19 mouse cellular contexts compared by ENCODE assay signal in genomic region chr6:134621552-134621949, GRCm38 (mm10). TPM values are rescaled to one million over a fixed set of nuclear protein-coding genes. Genes with fewer than 3 reads are reported as not detected.
DNase-seq lines count a peak whose midpoint lies in the region; ATAC-seq and TF ChIP-seq lines count a peak whose summit lies in the region.
"Had no signal": no experiment of that assay in that cellular context is flagged by ENCODE, and none has a peak within 500 bp of the region (broad histone marks: within the 10 kb centered on the region; RNA-seq: fewer than 3 reads in every experiment).

No protein-coding gene starts in this region.

- TF ChIP-seq POLR2A in olfactory bulb, adult 2 months (IDR thresholded peaks at IDR 0.05; ENCODE audit: insufficient read depth, low read depth, low read length) = no peak

- H3K4me2 ChIP-seq in lung, postnatal 0 days (replicated peaks; ENCODE audit: low read depth, low read length) = no peak overlapping the region
- H3K4me2 ChIP-seq: forebrain, embryonic 12.5 days; heart, embryonic 11.5 days; hindbrain, embryonic 13.5 days; limb, embryonic 12.5 days; liver, embryonic 12.5 days; neural tube, embryonic 13.5 days; stomach, embryonic 15.5 days had no signal

- TF ChIP-seq CTCF in lung, postnatal 0 days (IDR thresholded peaks at IDR 0.05) = no peak
- no peak for TF ChIP-seq CTCF in olfactory bulb, adult 2 months (IDR thresholded peaks at IDR 0.05; ENCODE audit: insufficient read depth, low read depth, low read length)

- H3K9me3 ChIP-seq in lung, postnatal 0 days (ENCODE audit: low read length) = no peaks in the 10 kb centered on the region
- no peaks in the 10 kb centered on the region for H3K9me3 ChIP-seq in heart, embryonic 10.5 days
- H3K9me3 ChIP-seq: forebrain, embryonic 12.5 days; hindbrain, embryonic 13.5 days; limb, embryonic 12.5 days; liver, embryonic 12.5 days; neural tube, embryonic 13.5 days; stomach, embryonic 15.5 days had no signal

- no peak for TF ChIP-seq EP300 in lung, postnatal 0 days (IDR thresholded peaks at IDR 0.05)

- H3K27ac ChIP-seq in lung, postnatal 0 days (ENCODE audit: low read length) = no peak overlapping the region
- H3K27ac ChIP-seq in olfactory bulb, adult 2 months (ENCODE audit: insufficient read depth, low read depth, low read length) = 0 out of 2 replicates have a peak overlapping the region, but pooled peaks have one; percentile 13
- no peak overlapping the region for H3K27ac ChIP-seq in heart, embryonic 10.5 days
- H3K27ac ChIP-seq: forebrain, embryonic 12.5 days; hindbrain, embryonic 13.5 days; limb, embryonic 12.5 days; liver, embryonic 12.5 days; neural tube, embryonic 13.5 days; stomach, embryonic 15.5 days had no signal

- DNase-seq in kidney, adult 9 months = peak; percentile 36
- DNase-seq in kidney, adult 11 months = no peak
- no peak for DNase-seq in lung, postnatal 0 days (ENCODE audit: low spot score)
- no peak for DNase-seq in lung, postnatal 14 days
- peak; percentile 52 for DNase-seq in ES-CJ7 (ENCODE audit: low read depth, low spot score)
- no peak for DNase-seq in heart, embryonic 10.5 days (ENCODE audit: low spot score)
- DNase-seq: cerebellum, adult 2 months; lung, adult 2 months; midbrain, embryonic 14.5 days; thymus, adult 18-20 months had no signal

- WGBS in lung, postnatal 0 days = 68% methylated on average over 14 of the region's 14 CpGs
- 59% methylated on average over 14 of the region's 14 CpGs for WGBS in olfactory bulb, adult 2 months
- 71% methylated on average over 14 of the region's 14 CpGs for WGBS in heart, embryonic 10.5 days

- no peak overlapping the region for H3K9ac ChIP-seq in lung, postnatal 0 days (replicated peaks; ENCODE audit: low read depth)
- H3K9ac ChIP-seq: forebrain, embryonic 12.5 days; hindbrain, embryonic 13.5 days; limb, embryonic 12.5 days; liver, embryonic 12.5 days; neural tube, embryonic 13.5 days; stomach, embryonic 15.5 days had no signal

- H3K36me3 ChIP-seq in lung, postnatal 0 days (ENCODE audit: insufficient read depth, low read length) = no peaks in the 10 kb centered on the region
- no peaks in the 10 kb centered on the region for H3K36me3 ChIP-seq in heart, embryonic 10.5 days
- H3K36me3 ChIP-seq: forebrain, embryonic 12.5 days; hindbrain, embryonic 13.5 days; limb, embryonic 12.5 days; liver, embryonic 12.5 days; neural tube, embryonic 13.5 days had no signal

- no peaks in the 10 kb centered on the region for H3K4me1 ChIP-seq in lung, postnatal 0 days (ENCODE audit: insufficient read depth, low read depth, low read length)
- H3K4me1 ChIP-seq in olfactory bulb, adult 2 months (ENCODE audit: control insufficient read depth, insufficient read depth, low read length) = peaks cover 4% of the 10 kb centered on the region
- 0 out of 2 replicates have a peak, but pooled peaks cover 4% of the 10 kb centered on the region for H3K4me1 ChIP-seq in heart, embryonic 10.5 days
- H3K4me1 ChIP-seq: forebrain, embryonic 12.5 days; hindbrain, embryonic 13.5 days; limb, embryonic 12.5 days; liver, embryonic 12.5 days; neural tube, embryonic 13.5 days; stomach, embryonic 15.5 days had no signal

- no peak overlapping the region for H3K4me3 ChIP-seq in lung, postnatal 0 days (ENCODE audit: low read depth, low read length)
- no peak overlapping the region for H3K4me3 ChIP-seq in olfactory bulb, adult 2 months (ENCODE audit: insufficient read depth, low read depth, low read length)
- no peak overlapping the region for H3K4me3 ChIP-seq in heart, embryonic 10.5 days
- H3K4me3 ChIP-seq: forebrain, embryonic 12.5 days; hindbrain, embryonic 13.5 days; limb, embryonic 12.5 days; liver, embryonic 12.5 days; neural tube, embryonic 13.5 days; stomach, embryonic 15.5 days had no signal

- ATAC-seq in lung, postnatal 0 days = 0 out of 2 replicates have a peak, but pooled peaks have one; percentile 21
- ATAC-seq: inflammation-experienced regulatory T-cells, adult 6 months; liver, embryonic 12.5 days had no signal

- H3K27me3 ChIP-seq in lung, postnatal 0 days (replicated peaks; ENCODE audit: insufficient read depth, low read length) = no peaks in the 10 kb centered on the region
- H3K27me3 ChIP-seq in heart, embryonic 10.5 days (ENCODE audit: insufficient read depth, poor library complexity, severe bottlenecking) = no peaks in the 10 kb centered on the region
- H3K27me3 ChIP-seq: forebrain, embryonic 12.5 days; hindbrain, embryonic 13.5 days; limb, embryonic 12.5 days; liver, embryonic 12.5 days; neural tube, embryonic 13.5 days; stomach, embryonic 15.5 days had no signal

RNA-seq across cellular contexts. Expression of gene Mansc1, which starts 10.7 kb away (rescaled TPM):
- 9.9 and 10.1 TPM in 2 replicates for polyA plus RNA-seq in lung, postnatal 0 days (2015; fragmentation: Nextera tagmentation; extraction: Ambion mirVana)
- not detected in 2 replicates for polyA plus RNA-seq in olfactory bulb, adult 2 months (2012; ENCODE audit: insufficient read depth, insufficient read length, low replicate concordance, missing spikeins)
- 3.1 and 5.8 TPM in 2 replicates for polyA plus RNA-seq in heart, embryonic 10.5 days (2016; fragmentation: Nextera tagmentation; extraction: Ambion mirVana)

RNA-seq across cellular contexts. Expression of gene Borcs5, which starts 17.8 kb away (rescaled TPM):
- 14.6 and 18.4 TPM in 2 replicates for polyA plus RNA-seq in lung, postnatal 0 days (2015; fragmentation: Nextera tagmentation; extraction: Ambion mirVana)
- polyA plus RNA-seq in olfactory bulb, adult 2 months (2012; ENCODE audit: insufficient read depth, insufficient read length, low replicate concordance, missing spikeins) = not detected in 2 replicates
- 16.2 and 16.7 TPM in 2 replicates for polyA plus RNA-seq in heart, embryonic 10.5 days (2016; fragmentation: Nextera tagmentation; extraction: Ambion mirVana)

RNA-seq across cellular contexts. Expression of gene Lrp6, which starts 54.8 kb away (rescaled TPM):
- polyA plus RNA-seq in lung, postnatal 0 days (2015; fragmentation: Nextera tagmentation; extraction: Ambion mirVana) = 17.0 and 18.7 TPM in 2 replicates
- polyA plus RNA-seq in olfactory bulb, adult 2 months (2012; ENCODE audit: insufficient read depth, insufficient read length, low replicate concordance, missing spikeins) = 154 TPM in 1 of 2 replicates, not detected in the other
- 19.3 and 24.4 TPM in 2 replicates for polyA plus RNA-seq in heart, embryonic 10.5 days (2016; fragmentation: Nextera tagmentation; extraction: Ambion mirVana)

Comparison
In these comparisons a context has a peak if more than half of its experiments do, and no peak if none do; other contexts are left out.
1. DNase-seq: peak in kidney, adult 9 months (single experiment) and ES-CJ7 (single experiment); none in kidney, adult 11 months (single experiment), lung, postnatal 0 days (single experiment), lung, postnatal 14 days (single experiment) and heart, embryonic 10.5 days (single experiment).
2. RNA of gene Borcs5, which starts 17.8 kb away (polyA plus RNA-seq): 14.6 to 18.4 TPM in lung, postnatal 0 days and 16.2 to 16.7 TPM in heart, embryonic 10.5 days; not detected in olfactory bulb, adult 2 months; every median in the first group is over 10 times any median in the second.